Mouse (Mus musculus) liver, adult 2 months (tissue): ENCODE measurements around the gene Cck. TPM values are rescaled to one million over a fixed set of nuclear protein-coding genes. Genes with fewer than 3 reads are reported as not detected.
A peak's percentile ranks its signal among the peaks of the same experiment; 100 is the strongest.

ENCODE experiments used
- DNase-seq: peaks from one replicate; pipeline ENCODE4 v3.0.0-alpha.2; 2011; ENCODE audit warnings: low read depth, low spot score; ENCODE audit errors: extremely low read depth
- H3K27ac ChIP-seq: fragments of 200-500 bp; replicated peaks from 2 replicates; pipeline ENCODE4 v1.5.1; 2012; ENCODE audit warnings: low read depth, mild to moderate bottlenecking, control low read depth, inconsistent platforms, low read length; ENCODE audit not compliant: insufficient read depth
- H3K27me3 ChIP-seq: fragments of 200-500 bp; 2 replicates; pipeline ENCODE4 v1.6.1; 2012; ENCODE audit warnings: mild to moderate bottlenecking, moderate library complexity, low read length, inconsistent platforms; ENCODE audit not compliant: control insufficient read depth, insufficient read depth
- H3K36me3 ChIP-seq: fragments of 200-500 bp; 2 replicates; pipeline ENCODE4 v1.6.1; 2012; ENCODE audit warnings: low read length, inconsistent platforms; ENCODE audit not compliant: control insufficient read depth, insufficient read depth
- H3K4me1 ChIP-seq: fragments of 200-500 bp; 2 replicates; pipeline ENCODE4 v1.6.1; 2011; ENCODE audit warnings: low read length; ENCODE audit not compliant: control insufficient read depth, insufficient read depth
- H3K4me3 ChIP-seq: fragments of 200-500 bp; 2 replicates; pipeline ENCODE4 v1.5.1; 2011; ENCODE audit warnings: low read depth, mild to moderate bottlenecking, control low read depth, low read length, moderate library complexity; ENCODE audit not compliant: insufficient read depth
- H3K79me2 ChIP-seq: fragments of 200-500 bp; 2 replicates; pipeline ENCODE4 v1.6.1; 2012; ENCODE audit warnings: inconsistent platforms, mild to moderate bottlenecking, low read length, moderate library complexity; ENCODE audit not compliant: control insufficient read depth, insufficient read depth
- H3K9ac ChIP-seq: fragments of 200-500 bp; 2 replicates; pipeline ENCODE4 v1.6.1; 2012; ENCODE audit warnings: low read depth, mild to moderate bottlenecking, control low read depth, inconsistent platforms, low read length
- CTCF ChIP-seq: fragments of 200-500 bp; IDR thresholded peaks from 2 replicates; pipeline ENCODE4 v1.5.1; 2011; ENCODE audit warnings: low read depth, low read length, control low read depth
- POLR2A ChIP-seq: fragments of 200-500 bp; IDR thresholded peaks from 2 replicates; pipeline ENCODE4 v1.6.1; 2011; ENCODE audit warnings: low read length, control low read depth; ENCODE audit not compliant: insufficient read depth; ENCODE audit errors: extremely low read depth
- WGBS: fragments of 180-500 bp; shearing (Covaris S2); methylation state at CpG from one replicate; pipeline ENCODE4 v1.1.7; 2018; 5-methylcytosine and 5-hydroxymethylcytosine counted together
- polyA plus RNA-seq: library from polyadenylated mRNA; depleted of rRNA; stranded (reverse); fragments of >200 nt; gene quantifications from 2 replicates; pipeline ENCODE4 v1.2.3, GENCODE M21; 2012
- total RNA-seq: library from RNA; depleted of rRNA; stranded (reverse); fragments of >200 nt; gene quantifications from 2 replicates; pipeline ENCODE4 v1.2.3, GENCODE M21; 2014

The Cck gene
- total and polyA plus RNA-seq, 2 experiments, result not detected

DNA sequence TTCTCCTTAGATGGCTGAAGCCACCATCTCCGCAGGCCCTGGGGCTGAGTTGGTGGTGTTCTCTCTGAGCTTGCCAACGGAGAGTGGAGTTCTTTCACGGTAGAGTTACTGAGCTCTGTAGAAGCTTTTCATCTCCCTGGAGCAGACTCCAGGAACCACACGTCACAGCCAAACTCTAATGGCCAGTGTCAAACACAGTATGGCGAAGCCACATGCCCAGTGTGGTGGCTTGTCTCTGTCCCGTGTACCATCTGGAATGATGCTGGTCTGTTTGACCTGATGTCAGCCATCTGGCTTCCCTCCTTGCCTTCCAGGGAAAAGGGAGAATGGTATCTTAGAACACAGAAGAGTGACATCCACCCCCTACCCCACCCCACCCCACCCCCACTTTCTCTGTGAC is 25.8 kb downstream of the Cck start:
- WGBS, result 95% methylated on average over 6 of the region's 6 CpGs
- Histone ChIP-seq H3K4me1 (no peaks in the 10 kb centered on the region), H3K79me2 (no peaks in the 10 kb centered on the region), H3K27ac (no peak overlapping the region), H3K4me3 (no peak overlapping the region), H3K27me3 (no peaks in the 10 kb centered on the region), H3K36me3 (peaks cover 26% of the 10 kb centered on the region; the same call in 1 of the 2 replicates), H3K9ac (no peak overlapping the region)
- TF ChIP-seq CTCF (no peak), POLR2A (no peak)
- no peak for DNase-seq

DNA sequence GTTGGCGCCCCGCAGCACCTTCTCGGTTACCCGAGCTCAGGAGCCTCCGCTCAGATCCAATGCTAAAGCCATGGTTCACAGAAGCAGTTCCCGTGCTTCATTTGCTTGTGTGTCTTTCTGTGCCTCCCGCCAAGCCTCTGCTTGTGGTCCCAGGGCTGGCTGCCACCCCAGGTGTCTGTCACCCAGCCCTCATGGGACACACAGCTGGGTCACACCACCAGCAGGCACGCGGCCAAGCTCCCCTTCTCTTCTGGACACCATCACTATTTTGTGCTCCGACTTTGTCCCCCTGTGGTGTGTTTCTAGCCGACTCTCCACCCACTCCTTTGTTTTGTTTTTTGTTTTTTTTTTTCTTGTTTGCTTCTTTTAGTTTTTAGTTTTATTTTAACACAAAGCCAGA is 28.0 kb downstream of the Cck start:
- 80% methylated on average over 11 of the region's 11 CpGs for WGBS
- Histone ChIP-seq H3K79me2 (no peaks in the 10 kb centered on the region), H3K27ac (no peak overlapping the region), H3K9ac (no peak overlapping the region), H3K4me3 (no peak overlapping the region), H3K36me3 (peaks cover 32% of the 10 kb centered on the region), H3K27me3 (no peaks in the 10 kb centered on the region), H3K4me1 (no peaks in the 10 kb centered on the region)
- TF ChIP-seq CTCF (no peak), POLR2A (no peak)
- no peak for DNase-seq

DNA sequence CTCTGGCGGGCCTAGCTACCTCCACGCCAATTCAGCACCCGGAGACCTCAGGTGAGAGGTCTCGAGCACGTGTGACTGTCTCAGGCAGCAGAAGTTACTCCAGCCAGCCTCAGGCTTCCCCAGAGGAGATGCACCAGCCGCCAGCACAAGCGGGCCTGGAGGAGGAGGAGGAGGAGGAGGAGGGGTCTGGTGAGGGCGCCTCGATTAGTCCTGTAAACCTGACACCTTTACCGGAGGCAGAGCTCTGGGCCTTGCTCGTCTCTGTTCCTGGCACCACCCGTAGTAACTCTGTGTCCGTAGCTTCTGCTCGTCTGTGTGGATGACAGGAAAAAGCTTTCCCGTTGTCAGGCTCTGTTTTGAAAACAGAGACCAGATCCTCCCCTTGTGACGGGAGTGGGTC is 35.0 kb downstream of the Cck start:
- no peak for DNase-seq
- TF ChIP-seq CTCF (no peak), POLR2A (no peak)
- Histone ChIP-seq H3K27me3 (no peaks in the 10 kb centered on the region), H3K4me3 (no peak overlapping the region), H3K9ac (no peak overlapping the region), H3K36me3 (peaks cover 50% of the 10 kb centered on the region), H3K79me2 (no peaks in the 10 kb centered on the region), H3K4me1 (no peaks in the 10 kb centered on the region), H3K27ac (no peak overlapping the region)
- 87% methylated on average over 16 of the region's 16 CpGs for WGBS

DNA sequence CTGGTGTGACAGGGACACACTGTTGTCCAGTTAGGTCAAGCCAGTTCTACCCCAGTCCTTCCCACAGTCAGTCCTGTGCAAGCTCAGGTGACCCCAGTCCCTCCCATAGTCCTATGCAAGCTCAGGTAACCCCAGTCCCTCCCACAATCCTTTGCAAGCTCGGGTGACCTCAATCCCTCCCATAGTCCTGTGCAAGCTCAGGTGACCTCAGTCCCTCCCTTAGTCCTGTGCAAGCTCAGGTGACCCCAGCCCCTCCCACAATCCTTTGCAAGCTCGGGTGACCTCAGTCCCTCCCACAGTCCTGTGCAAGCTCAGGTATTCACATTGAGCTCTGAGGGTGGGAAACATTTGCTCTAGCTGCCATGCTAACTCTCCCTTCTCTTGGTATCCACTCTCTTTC is 35.5 kb downstream of the Cck start:
- no peak for DNase-seq
- H3K79me2 ChIP-seq, result no peaks in the 10 kb centered on the region
- TF ChIP-seq POLR2A (no peak), CTCF (no peak)
- no peak overlapping the region for H3K9ac ChIP-seq
- no peak overlapping the region for H3K27ac ChIP-seq
- no peaks in the 10 kb centered on the region for H3K4me1 ChIP-seq
- H3K4me3 ChIP-seq, result no peak overlapping the region
- WGBS, result 49% methylated on average over 2 of the region's 2 CpGs
- H3K27me3 ChIP-seq, result no peaks in the 10 kb centered on the region
- peaks cover 52% of the 10 kb centered on the region for H3K36me3 ChIP-seq

GRCm38 (mm10) chr9:121458466-121458865 is 37.0 kb downstream of the Cck start:
- 46% methylated on average over 8 of the region's 8 CpGs for WGBS
- Histone ChIP-seq H3K36me3 (peaks cover 52% of the 10 kb centered on the region), H3K27ac (no peak overlapping the region), H3K4me3 (no peak overlapping the region), H3K4me1 (no peaks in the 10 kb centered on the region), H3K79me2 (no peaks in the 10 kb centered on the region), H3K27me3 (no peaks in the 10 kb centered on the region), H3K9ac (no peak overlapping the region)
- TF ChIP-seq POLR2A (no peak), CTCF (peak; percentile 86)
- no peak for DNase-seq

- DNase-seq, result no peak
- H3K36me3 ChIP-seq, result peaks cover 57% of the 10 kb centered on the region
- WGBS, result 88% methylated on average over 13 of the region's 13 CpGs
These were observed 38.6 kb downstream of the Cck start for GRCm38 (mm10) chr9:121456739-121457515.

More at GRCm38 (mm10) chr9:121456739-121457515, 38.6 kb downstream of the Cck start:
- H3K4me1 ChIP-seq, result no peaks in the 10 kb centered on the region
- no peak overlapping the region for H3K27ac ChIP-seq
- H3K4me3 ChIP-seq, result no peak overlapping the region
- TF ChIP-seq POLR2A (no peak), CTCF (no peak)
- peaks cover 2% of the 10 kb centered on the region; the same call in 1 of the 2 replicates for H3K79me2 ChIP-seq
- H3K9ac ChIP-seq, result no peak overlapping the region
- no peaks in the 10 kb centered on the region for H3K27me3 ChIP-seq
